Mouse (Mus musculus): ENCODE results near the gene Arhgef19. TPM values are rescaled to one million over a fixed set of nuclear protein-coding genes. Genes with fewer than 3 reads are reported as not detected.

Gene Arhgef19
- polyA plus RNA-seq, 1 experiment from 2014 or later: 4.7 TPM

DNA sequence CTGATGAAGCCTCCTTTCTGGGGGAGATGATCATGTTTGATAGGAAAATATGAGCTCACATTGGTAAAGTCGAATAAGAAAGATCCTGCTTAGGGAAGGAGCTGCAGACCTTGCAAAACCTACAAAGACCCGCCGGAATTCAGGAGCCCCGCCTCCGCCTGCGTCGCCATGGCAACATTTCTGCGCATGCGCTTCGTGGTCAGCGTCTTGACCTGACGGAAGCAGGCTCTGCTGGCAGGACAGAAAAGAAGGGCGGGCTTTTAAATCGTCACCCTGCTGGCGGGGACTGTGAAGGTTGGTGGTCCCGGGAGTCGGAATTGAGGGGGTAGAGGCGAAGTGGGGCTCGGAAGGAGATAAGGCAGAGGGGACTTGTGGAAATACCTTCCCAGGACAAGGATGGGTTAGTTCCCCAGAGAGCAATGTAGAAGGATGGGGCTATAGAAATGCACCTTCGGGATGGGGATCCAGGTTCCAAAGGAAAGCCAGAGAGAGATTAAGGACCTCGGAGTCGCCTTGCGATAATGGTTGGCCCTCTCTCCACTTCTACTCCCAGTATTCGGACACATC lies 25.4 kb upstream of the Arhgef19 start, which contains the start of gene Rsg1:
Gene Rsg1 (plus strand): TSS at position 187 of the 567 bp plus-strand sequence.
- H3K27ac ChIP-seq: peak within 1 kb of the TSS; percentile 83
- no peaks in the 10 kb centered on the region for H3K27me3 ChIP-seq (ENCODE audit: low read depth, poor library complexity, severe bottlenecking)
- H3K9me3 ChIP-seq (replicated peaks): no peaks in the 10 kb centered on the region
- under 1% methylated on average over 24 of the region's 24 CpGs for WGBS
- H3K36me3 ChIP-seq: peaks cover 5% of the 10 kb centered on the region; the same call in 1 of the 2 replicates
- peaks cover 20% of the 10 kb centered on the region for H3K4me1 ChIP-seq
- peak within 1 kb of the TSS; percentile 68 for H3K4me3 ChIP-seq
- peak; percentile 100 for DNase-seq (ENCODE audit: low spot score)

DNA sequence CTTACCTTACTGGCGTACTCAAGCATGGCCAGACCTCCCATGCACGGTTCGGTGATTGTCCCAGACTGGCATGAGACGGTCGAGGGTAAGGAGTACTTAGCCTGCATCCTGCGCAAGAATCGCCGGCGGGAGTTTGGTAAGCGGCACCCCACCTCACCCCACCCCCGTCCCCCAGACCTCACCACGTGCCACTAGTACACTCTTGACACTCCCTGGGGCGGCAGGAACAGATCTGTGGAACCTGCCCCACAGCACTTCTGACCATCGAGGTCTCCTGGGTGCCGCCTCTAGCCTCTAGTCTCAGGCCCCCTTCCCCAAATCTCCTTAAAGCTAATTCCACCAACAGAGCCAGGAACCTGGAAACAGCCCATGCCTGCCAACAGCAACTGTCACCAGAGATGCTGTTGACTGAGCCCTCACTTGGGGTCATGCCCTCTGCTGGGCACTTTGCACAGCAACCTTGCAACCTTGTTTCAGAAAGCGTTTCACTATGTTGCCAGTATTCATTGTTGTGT lies 24.9 kb upstream of the Arhgef19 start:
- H3K27ac ChIP-seq: peak overlapping the region; percentile 83
- H3K9me3 ChIP-seq (replicated peaks): no peaks in the 10 kb centered on the region
- H3K4me1 ChIP-seq: peaks cover 20% of the 10 kb centered on the region
- peak; percentile 51 for DNase-seq (ENCODE audit: low spot score)
- peak overlapping the region; percentile 68 for H3K4me3 ChIP-seq
- no peaks in the 10 kb centered on the region for H3K27me3 ChIP-seq (ENCODE audit: low read depth, poor library complexity, severe bottlenecking)
- peaks cover 5% of the 10 kb centered on the region for H3K36me3 ChIP-seq
- WGBS: 5% methylated on average over 16 of the region's 16 CpGs

DNA sequence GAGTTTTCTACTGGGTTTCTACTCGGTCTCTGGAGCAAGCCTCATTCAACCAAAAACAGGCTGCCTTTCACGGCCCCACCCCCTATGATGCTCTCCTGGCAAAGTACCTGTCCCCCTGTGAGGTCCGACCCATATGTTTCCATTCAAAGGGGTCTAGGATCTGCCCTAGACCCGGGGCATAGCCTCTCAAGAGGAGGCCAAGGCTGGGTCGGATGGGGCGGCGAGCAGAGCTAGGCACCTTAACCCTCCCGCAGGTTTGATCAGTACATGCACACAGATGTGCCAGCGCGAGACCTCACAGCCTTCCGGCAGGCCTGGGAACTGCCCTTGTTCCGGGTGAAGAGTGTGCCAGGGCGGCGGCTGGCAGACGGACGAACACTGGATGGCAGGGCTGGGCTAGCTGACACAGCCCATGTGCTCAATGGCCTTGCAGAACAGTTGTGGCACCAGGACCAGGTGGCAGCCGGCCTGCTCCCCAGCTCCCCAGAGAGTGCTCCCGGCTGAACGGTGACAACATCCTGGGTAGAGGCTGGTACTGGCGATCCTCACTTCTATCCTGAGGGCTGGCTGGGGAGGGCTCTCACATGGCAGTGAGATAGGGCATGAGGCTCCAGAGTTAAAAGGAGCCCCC lies 19.6 kb upstream of the Arhgef19 start:
- H3K27me3 ChIP-seq (ENCODE audit: low read depth, poor library complexity, severe bottlenecking): no peaks in the 10 kb centered on the region
- DNase-seq (ENCODE audit: low spot score): no peak
- no peak overlapping the region for H3K27ac ChIP-seq
- H3K9me3 ChIP-seq (replicated peaks): no peaks in the 10 kb centered on the region
- WGBS: 92% methylated on average over 20 of the region's 20 CpGs
- peaks cover 4% of the 10 kb centered on the region for H3K4me1 ChIP-seq
- peaks cover 22% of the 10 kb centered on the region for H3K36me3 ChIP-seq
- H3K4me3 ChIP-seq: no peak overlapping the region

DNA sequence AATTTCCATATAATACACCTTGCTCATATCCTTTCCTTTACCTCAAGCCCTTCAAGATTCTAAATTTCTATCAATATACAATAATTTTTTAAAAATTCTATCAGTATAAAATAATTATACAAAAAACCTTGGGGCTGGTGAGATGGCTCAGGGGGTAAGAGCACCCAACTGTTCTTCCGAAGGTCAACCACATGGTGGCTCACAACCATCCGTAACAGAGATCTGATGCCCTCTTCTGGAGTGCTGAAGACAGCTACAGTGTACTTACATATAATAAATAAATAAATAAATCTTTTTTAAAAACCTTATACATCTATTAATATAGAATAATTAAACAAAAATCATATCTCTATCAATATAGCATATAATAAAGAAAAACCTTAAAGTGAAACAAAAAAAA lies 17.5 kb upstream of the Arhgef19 start:
- Histone ChIP-seq H3K4me1 (0 out of 2 replicates have a peak, but pooled peaks cover 2% of the 10 kb centered on the region), H3K27ac (no peak overlapping the region), H3K36me3 (peaks cover 22% of the 10 kb centered on the region), H3K9me3 (replicated peaks) (no peaks in the 10 kb centered on the region), H3K27me3 (ENCODE audit: low read depth, poor library complexity, severe bottlenecking) (no peaks in the 10 kb centered on the region), H3K4me3 (no peak overlapping the region)
- WGBS: 71% methylated on average over 2 of the region's 2 CpGs
- no peak for DNase-seq (ENCODE audit: low spot score)

DNA sequence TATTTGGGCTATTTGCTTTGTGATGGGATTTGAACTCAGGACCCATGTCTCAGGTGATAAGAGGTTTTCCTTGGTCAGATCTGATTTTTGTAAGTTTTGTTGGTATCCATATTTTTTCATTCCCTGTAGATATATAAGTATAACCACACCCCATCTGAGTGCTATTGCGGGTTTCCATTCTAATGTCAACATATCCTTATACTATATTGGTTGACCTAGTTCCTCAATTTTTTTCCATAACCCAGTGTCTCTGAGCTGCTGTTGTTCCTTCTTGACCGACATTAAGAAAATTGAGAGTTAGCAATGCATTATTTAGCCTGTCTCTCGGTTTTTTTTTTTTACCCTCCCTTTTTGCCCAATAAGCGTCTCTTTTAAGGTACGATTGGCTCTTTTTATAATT lies 16.5 kb upstream of the Arhgef19 start:
- 90% methylated on average over 5 of the region's 5 CpGs for whole genome bisulfite sequencing
- DNase-seq (ENCODE audit: low spot score): no peak

DNA sequence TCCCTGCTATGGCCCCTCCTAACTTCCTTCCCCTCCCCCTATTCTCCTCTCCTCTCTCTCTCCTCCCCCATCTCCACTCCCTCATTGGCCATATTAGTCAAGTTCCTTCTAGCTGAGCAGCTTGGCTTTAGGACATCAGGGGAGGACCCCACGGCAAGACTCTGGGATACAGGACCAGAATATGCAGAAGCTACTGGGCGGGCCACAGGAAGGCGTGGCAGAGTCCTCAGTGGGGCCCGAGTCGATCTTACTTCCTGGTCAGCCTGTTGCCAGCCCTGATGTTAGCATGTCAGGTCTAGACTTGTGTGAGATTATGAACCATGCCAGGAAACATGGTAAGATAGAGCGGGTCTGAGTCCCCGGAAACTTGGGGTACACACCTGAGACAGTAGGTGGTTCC lies 10.6 kb upstream of the Arhgef19 start:
- H3K36me3 ChIP-seq: no peaks in the 10 kb centered on the region
- H3K4me3 ChIP-seq: no peak overlapping the region
- 88% methylated on average over 7 of the region's 7 CpGs for WGBS
- H3K4me1 ChIP-seq: peaks cover 4% of the 10 kb centered on the region; the same call in 1 of the 2 replicates
- H3K9me3 ChIP-seq (replicated peaks): no peaks in the 10 kb centered on the region
- no peak for DNase-seq (ENCODE audit: low spot score)
- no peak overlapping the region for H3K27ac ChIP-seq
- H3K27me3 ChIP-seq (ENCODE audit: low read depth, poor library complexity, severe bottlenecking): 0 out of 2 replicates have a peak, but pooled peaks cover 7% of the 10 kb centered on the region

More for the DNA sequence above, 16.5 kb upstream of the Arhgef19 start:
- no peaks in the 10 kb centered on the region for H3K9me3 ChIP-seq (replicated peaks)
- H3K27ac ChIP-seq: no peak overlapping the region
- H3K4me3 ChIP-seq: no peak overlapping the region
- H3K4me1 ChIP-seq: 0 out of 2 replicates have a peak, but pooled peaks cover 2% of the 10 kb centered on the region
- H3K36me3 ChIP-seq: peaks cover 22% of the 10 kb centered on the region
- no peaks in the 10 kb centered on the region for H3K27me3 ChIP-seq (ENCODE audit: low read depth, poor library complexity, severe bottlenecking)

DNA sequence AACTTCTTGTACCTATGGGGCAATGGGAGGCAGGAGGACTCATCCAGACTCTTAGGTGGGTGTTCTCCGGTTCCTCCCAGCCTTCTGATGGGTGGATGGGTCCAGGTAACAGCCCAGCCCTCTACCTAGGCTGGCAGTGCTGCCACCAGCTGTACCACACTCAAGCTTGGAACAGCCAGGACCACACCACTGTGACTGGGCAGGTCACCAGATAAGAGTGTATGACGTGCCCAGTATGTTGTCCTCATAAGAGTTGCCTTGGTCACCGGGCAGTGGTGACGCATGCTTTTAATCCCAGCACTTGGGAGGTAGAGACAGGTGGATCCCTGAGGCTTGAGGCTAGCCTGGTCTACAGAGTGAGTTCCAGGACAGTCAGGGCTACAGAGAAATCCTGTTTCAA lies 6.1 kb upstream of the Arhgef19 start:
- H3K4me3 ChIP-seq: no peak overlapping the region
- no peak for DNase-seq (ENCODE audit: low spot score)
- peaks cover 36% of the 10 kb centered on the region for H3K27me3 ChIP-seq (ENCODE audit: low read depth, poor library complexity, severe bottlenecking)
- H3K36me3 ChIP-seq: no peaks in the 10 kb centered on the region
- H3K27ac ChIP-seq: no peak overlapping the region
- H3K9me3 ChIP-seq (replicated peaks): no peaks in the 10 kb centered on the region
- H3K4me1 ChIP-seq: peaks cover 4% of the 10 kb centered on the region; the same call in 1 of the 2 replicates
- 92% methylated on average over 4 of the region's 4 CpGs for WGBS

DNA sequence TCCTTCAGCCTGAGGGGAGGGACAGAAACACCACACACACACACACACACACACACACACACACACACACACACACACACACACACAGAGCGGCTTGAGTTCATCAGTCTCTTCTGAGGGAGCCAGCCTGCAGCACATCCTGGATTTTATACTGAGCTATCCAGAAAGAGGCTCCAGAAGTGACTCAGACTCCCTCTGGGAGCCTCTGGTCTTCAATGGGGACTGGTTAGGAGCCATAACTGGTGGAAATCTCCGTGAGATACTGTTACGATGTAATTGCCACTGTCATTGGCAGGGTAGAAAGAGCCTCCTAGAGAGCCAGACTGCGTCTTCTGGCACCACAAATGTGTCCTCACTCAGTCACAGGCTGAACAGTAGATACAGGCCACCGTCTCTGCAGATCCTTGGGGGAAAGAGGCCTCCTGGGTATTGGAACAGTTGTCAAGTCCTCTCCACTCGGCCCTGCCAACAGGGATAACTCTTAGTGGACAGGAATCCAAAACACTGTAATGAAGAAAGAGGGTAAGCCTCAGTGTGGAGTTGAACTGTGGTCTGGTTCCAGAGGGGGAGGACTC lies 3.7 kb upstream of the Arhgef19 start:
- peaks cover 21% of the 10 kb centered on the region for H3K4me1 ChIP-seq
- H3K4me3 ChIP-seq: no peak overlapping the region
- peaks cover 60% of the 10 kb centered on the region for H3K27me3 ChIP-seq (ENCODE audit: low read depth, poor library complexity, severe bottlenecking)
- no peaks in the 10 kb centered on the region for H3K9me3 ChIP-seq (replicated peaks)
- DNase-seq (ENCODE audit: low spot score): no peak
- no peaks in the 10 kb centered on the region for H3K36me3 ChIP-seq
- 68% methylated on average over 6 of the region's 6 CpGs for WGBS
- H3K27ac ChIP-seq: no peak overlapping the region

DNA sequence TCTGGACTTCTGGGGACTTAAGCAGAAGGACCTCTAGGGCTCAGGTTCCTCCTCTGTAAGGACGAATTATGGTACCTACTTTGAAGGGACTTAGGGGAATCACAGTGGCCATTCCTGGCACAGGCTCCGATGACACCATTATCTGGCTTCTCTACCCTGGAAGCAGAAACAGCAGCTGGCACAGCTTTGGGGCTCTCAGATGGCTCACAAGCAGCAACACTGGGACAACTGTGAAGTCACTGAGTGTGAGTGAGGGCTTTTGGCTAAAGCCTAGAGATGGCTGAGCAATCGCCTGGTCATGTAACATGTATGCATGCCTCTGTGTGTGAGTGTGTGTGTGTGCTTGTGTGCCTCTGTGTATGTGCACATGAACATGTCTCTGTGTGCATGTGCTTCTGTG lies 2.4 kb upstream of the Arhgef19 start:
- Histone ChIP-seq H3K36me3 (no peaks in the 10 kb centered on the region), H3K4me1 (peaks cover 27% of the 10 kb centered on the region), H3K27ac (no peak overlapping the region), H3K27me3 (ENCODE audit: low read depth, poor library complexity, severe bottlenecking) (peaks cover 73% of the 10 kb centered on the region), H3K9me3 (replicated peaks) (no peaks in the 10 kb centered on the region), H3K4me3 (no peak overlapping the region)
- WGBS: 81% methylated on average over 3 of the region's 3 CpGs
- DNase-seq (ENCODE audit: low spot score): no peak

DNA sequence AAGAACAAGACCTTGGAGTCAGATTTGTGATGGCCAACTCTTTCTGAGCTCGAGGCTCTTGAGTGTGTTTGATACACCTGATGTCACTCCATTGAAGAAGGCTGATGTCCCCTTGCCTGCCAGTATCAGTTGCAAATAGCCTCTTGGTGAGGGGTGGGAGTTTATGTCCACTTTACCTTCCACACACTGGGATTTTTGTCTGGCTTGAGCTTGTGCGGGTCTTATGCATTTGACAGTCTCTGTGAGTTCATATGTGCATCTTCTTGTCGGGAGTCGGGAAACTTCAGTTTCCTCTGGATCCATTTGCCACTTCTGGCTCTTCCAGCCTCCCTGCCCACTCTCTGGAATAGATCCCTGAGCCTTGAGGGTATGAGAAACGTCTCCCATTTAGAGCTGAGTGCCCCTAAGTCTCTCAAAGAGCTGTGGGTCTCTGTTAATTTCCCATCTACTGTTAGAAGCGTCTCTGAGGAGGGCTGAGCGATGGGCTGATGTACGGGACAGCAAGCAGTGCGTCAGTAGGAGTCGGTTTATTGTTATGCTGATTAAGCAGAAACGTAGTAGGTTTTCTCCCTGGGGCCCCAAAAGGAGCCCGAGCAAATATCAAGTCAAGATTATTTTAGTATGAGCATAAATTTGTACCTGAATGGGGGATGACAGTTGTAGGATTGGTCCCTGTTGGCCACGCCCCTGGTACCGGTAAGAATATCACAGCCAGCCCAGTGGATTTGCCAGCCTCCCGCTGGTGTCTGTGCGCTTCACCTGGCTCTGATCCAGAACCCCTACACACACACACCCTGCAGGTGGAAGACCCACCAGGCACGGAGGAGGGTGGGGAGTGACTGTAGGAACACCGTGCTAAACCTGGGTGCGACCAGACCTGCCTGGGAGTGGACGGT lies 559 bp upstream of the Arhgef19 start:
- Histone ChIP-seq H3K27me3 (ENCODE audit: low read depth, poor library complexity, severe bottlenecking) (peaks cover 84% of the 10 kb centered on the region), H3K4me1 (peaks cover 43% of the 10 kb centered on the region), H3K27ac (no peak overlapping the region), H3K9me3 (replicated peaks) (no peaks in the 10 kb centered on the region), H3K36me3 (no peaks in the 10 kb centered on the region), H3K4me3 (peak overlapping the region; percentile 49)
- DNase-seq (ENCODE audit: low spot score): no peak
- whole genome bisulfite sequencing: 4% methylated on average over 20 of the region's 20 CpGs

DNA sequence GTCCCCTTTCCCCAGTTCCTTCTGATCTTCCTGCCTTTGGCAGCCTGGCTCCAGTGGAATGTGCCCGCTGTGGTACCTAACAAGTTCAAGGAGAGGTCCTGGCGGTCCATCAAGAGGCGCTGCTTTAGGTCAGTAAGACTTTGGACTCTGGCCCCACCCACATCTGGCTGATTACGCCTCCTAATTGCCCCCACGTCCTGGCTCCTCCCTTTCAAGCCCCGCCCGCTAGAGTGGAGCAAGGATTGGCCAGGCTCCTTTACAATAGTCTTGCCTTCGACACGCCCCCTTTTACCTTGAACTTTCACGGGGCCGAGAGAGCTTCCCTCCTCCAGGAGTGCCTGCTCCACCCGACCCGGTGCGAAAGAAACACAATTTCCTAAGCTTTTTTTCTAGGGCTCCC lies 1.3 kb downstream of the Arhgef19 start:
- Histone ChIP-seq H3K4me1 (peaks cover 51% of the 10 kb centered on the region), H3K4me3 (peak overlapping the region; percentile 24), H3K9me3 (replicated peaks) (no peaks in the 10 kb centered on the region), H3K27me3 (ENCODE audit: low read depth, poor library complexity, severe bottlenecking) (peaks cover 97% of the 10 kb centered on the region), H3K27ac (no peak overlapping the region), H3K36me3 (no peaks in the 10 kb centered on the region)
- peak; percentile 68 for DNase-seq (ENCODE audit: low spot score)
- under 1% methylated on average over 14 of the region's 14 CpGs for WGBS

DNA sequence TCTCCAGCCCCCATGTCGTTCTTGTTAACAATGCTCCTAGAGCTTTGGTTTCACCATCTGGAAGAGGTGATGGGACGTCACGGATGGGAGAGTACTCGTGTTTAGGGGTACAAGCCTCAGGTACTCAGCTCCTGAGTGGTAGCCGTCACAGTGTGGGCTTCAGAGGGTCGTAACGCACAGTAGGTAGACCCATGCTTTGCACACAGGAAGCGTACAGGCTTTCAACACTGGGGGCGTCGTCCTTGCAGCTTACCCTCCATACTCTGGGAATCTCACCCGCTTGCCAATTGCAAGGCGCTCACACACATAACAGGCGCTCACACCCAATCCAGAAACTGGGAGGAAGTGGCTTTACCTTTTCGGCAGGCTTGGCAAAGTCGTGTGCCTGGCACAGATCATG lies 2.6 kb downstream of the Arhgef19 start:
- WGBS: 23% methylated on average over 15 of the region's 15 CpGs
- DNase-seq (ENCODE audit: low spot score): no peak
- no peak overlapping the region for H3K27ac ChIP-seq
- peak overlapping the region; percentile 30; the same call in 1 of the 2 replicates for H3K4me3 ChIP-seq
- no peaks in the 10 kb centered on the region for H3K36me3 ChIP-seq
- peaks cover 61% of the 10 kb centered on the region for H3K4me1 ChIP-seq
- H3K27me3 ChIP-seq (ENCODE audit: low read depth, poor library complexity, severe bottlenecking): peaks cover 100% of the 10 kb centered on the region
- H3K9me3 ChIP-seq (replicated peaks): no peaks in the 10 kb centered on the region

All from limb, embryonic 10.5 days (tissue).